Mouse (Mus musculus) frontal cortex, postnatal 36 days (tissue): ENCODE results near the gene Sctr.
A peak's percentile ranks its signal among the peaks of the same experiment; 100 is the strongest.

Experiments used
- DNase-seq, 2 experiments: peaks; one replicate each; pipeline ENCODE4 v3.0.0; 2022; ENCODE audit warnings: low spot score in 2 of 2

Gene Sctr

DNA sequence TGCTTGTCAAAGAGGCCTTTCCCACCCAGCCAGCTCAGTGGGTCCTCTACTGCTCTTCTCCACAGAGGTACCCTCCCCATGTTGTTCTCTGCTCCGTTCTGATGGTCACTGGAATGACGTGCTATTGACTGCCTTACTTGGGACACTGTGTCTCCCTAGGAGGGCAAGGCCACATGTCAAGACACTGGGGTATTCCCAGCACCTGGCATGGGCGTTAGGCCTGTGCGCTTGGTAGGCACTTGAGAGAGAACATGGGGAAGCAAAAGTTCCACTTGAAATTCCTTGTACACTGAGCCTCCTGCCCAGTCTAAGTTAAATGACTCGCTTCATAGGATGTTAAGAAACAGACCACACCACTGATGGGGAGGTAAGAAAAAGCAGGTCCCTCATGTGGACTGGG is 62.4 kb downstream of the Sctr start:
- no peak for DNase-seq

DNA sequence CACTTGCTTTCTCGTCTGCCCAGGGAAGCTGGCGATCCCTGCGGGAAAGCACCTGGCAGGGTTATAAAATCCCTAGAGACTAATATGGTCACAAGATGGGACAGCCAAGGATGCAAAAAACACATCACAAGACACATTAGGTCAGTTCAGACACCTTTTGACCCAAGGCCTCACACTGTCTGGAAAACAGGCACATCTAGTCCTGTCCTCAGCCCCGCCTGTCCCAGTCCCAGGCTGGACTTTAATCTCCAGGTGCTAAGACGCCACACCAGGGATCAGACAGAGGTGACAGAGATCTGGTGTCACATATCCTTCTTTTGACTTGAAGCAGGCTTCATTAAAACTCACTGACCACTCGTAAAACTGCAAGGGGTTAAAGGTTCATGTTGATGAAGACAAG is 63.5 kb downstream of the Sctr start:
- DNase-seq, result no peak

DNA sequence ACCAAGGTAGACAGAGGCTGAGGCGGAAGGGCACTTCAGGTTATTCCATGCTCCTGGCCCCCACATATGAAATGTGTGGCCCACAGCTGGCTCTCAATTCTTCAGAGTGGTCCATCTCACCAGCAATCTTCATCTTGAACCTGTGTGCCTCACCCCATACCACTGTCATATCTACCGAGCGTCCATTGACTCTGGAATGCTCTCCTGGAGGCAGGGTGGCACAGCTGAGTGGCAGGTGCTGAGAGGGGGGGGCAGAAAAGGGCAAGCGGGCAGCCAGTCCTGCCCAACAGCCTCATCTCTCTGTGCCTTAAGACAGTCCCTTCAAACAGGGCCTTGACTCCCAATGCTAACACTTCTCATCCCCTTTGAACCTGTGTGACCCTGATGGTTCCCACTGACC is 64.4 kb downstream of the Sctr start:
- DNase-seq, result no peak

DNA sequence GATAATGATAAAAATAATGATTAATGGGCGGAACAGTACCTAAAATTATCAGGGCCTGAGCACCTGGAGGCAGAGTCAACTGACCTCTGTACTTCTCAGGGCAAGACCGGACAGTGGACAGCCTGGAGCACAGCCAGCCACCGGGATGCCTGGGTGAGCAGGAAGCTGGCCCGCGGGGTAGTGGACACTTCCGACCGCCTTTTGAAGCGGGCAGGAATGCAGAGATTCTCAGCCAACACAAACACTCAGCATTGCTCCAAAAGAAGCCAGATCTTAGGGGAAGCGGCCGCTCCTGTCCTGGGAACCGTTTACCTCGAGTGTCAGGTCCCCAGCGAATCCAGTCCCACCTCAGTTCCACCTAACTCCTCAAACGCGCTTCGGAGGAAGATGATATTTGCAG is 66.2 kb downstream of the Sctr start:
- DNase-seq, result no peak

DNA sequence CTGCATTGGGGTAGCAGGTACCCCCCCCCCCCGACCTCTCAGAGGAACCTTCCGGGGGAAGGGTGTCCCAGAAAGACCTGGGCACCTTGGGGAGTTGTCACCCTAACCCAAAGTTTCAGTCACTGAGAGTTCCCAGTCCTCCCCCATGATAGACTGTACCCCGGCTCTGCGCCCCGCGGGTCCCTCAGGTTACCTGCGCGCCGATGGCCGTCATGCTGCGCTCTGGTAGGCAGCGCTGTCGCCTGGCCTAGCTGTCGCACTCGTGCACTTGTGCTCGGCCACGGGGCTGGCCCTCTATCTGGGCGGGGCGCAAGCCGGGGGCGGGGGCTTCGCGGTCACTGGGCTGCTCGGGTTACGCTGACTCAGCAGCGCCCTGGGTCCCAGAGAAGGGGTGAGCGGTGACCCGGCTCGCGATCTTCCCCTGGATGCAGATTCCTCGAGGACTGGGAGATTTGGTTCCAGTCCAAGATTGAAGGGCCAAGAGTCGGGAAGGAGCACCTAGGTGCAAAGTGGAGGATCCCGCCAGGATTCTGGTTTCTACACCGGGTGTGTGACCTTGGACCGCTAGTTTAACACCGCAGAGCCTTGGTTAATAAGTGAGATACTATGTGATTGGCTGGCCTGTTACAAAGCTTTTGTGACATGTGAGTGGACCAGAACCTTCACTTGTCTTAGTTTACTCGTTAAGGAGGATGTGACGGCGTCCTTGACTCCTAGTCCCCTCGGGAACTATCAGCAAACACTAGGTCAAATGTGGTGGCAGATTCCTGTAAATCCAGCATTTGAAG is 67.0 kb downstream of the Sctr start, which contains the start of gene Tmem37:
Tmem37 (minus strand) TSS at position 556 of the 788 bp plus-strand sequence.
- peak; percentile 12 to 24 for DNase-seq

DNA sequence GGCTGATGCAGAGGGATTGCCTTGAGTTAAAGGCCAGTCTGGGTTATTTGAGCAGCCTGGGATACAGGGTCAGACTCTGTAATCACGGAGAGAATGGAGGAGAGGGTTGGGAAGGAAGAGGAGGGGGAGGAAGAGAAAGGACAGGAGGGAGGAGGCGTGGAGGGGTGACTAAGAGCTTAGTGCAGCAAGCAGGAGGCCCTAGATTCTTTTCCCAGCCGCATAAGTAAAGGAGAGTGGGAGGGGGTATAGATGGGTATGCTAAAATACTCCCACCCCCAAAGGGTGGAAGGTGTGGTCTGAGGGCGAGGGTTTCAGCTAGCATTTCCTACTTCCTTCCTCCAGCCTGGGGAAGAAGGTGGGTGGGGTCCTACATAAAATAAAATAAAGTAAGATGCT is 67.6 kb downstream of the Sctr start:
- no peak for DNase-seq

DNA sequence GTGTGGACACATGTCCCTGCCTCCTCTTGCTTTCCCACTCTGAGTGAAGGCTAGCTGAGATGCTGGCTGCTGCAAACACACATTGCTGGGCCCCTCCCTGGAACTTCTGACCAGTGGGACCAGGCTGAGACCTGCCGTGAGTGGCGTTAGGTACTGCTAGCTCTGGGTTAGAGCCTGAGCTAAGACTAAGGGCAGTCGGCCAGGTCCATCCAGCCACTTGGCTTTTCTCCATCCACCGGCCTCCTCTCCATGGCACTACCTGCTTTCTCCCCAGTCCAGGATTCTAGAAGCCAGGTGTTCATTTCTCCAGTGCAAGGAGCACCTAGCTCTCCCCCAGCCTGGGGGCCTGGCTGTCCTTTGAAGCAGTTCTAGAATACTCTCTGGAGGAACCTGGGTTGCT is 68.2 kb downstream of the Sctr start:
- no peak for DNase-seq

DNA sequence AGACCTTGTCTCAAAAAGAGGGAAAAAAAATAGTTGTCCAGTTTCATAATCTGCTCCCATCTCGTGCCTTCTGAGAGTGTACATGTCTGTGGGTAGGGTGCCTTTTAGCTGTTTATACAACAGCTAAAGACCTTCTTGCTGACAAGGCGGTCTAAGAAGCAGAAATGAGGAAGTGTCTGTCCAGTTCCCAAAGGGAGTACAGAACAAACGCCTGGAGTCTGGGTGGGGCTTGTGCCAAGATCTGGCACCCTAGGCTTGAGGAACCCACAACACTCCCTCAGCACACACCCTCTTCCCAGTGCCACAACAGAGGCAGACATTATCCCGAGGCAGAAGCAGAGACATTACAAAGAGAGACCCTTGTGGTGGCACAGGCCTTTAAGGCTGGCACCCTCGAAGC is 68.8 kb downstream of the Sctr start:
- DNase-seq, result peak in 1 of 2 experiments; percentile 9

DNA sequence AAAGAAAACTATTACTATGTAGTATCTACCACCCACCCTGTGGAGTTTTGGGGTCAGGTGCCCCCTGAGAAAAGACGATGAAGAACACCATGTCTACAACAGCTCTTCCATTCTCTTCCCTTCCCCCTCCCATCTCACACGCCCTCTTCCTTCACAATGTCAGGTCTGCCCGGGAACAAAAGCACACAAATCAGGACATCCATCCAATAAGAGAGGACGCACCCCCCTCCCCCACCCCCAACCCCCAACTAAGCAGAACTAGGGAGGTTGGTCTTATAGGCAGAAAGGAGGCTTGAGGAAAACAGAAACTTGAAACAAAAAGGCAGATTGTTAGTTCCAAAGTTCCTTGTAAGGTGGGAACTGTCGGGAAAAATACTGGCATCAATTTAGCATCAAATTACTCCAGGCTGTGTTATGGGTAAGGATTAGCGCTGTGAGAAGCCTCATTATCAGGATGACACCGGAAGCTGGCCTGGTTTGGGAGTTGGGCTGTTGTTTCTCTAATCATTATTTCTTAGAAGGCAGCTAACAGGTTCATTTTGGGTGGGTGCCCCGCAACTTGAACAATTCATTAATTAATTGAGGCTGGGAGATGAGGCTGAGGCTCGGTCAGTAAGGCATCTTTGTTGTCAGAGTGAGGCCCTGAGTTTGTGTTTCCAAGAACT is 71.2 kb downstream of the Sctr start:
- no peak for DNase-seq

DNA sequence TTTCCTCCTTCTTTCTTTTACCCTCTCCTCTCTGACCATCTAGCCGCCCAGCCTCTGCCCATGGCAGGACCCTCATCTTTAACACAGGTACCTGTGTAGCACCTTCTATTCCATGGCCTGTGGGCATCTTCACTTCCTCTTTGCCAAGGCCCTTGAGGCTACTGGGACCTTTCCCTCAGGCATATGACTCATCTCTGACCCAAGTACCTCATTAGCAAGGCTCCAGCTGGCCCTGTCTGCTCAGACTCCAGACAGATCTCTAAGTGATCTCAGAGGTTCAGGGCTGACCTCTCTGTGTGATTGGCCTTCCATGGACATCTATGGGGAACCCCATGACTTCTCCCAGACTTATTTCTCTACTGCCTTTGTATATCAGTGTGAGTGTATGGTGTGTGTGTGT is 73.9 kb downstream of the Sctr start:
- no peak for DNase-seq

DNA sequence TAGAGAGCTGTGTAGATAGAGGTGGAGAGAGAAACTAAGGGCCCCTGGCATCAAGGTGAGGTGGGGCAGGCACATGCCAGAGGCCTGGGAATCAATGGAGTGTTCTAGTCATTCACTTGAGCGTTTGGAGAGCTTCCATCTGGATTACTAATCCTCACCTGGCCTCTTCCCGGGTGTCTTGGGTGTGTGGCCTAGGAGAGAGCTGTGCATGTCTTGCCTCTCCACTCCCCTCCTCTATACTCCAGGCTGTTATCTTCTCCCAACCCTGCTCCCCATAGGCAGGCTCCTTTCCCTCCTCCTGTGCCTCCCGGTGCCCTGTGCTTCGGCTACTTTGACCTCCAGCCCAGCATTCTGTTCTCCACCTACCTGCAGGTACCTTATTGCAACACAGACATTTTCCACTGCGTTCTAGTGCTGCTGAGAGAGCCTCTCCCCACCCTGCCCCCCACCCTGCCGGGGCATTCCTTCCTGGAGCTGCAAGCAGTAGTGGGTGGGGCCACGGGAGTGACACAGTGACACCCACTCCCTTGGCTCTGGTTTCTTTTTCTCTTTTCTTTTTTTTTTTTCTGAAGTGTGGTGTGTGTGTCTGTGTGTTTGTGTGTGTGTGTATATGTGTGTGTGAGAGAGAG is 76.4 kb downstream of the Sctr start:
- DNase-seq, result no peak

DNA sequence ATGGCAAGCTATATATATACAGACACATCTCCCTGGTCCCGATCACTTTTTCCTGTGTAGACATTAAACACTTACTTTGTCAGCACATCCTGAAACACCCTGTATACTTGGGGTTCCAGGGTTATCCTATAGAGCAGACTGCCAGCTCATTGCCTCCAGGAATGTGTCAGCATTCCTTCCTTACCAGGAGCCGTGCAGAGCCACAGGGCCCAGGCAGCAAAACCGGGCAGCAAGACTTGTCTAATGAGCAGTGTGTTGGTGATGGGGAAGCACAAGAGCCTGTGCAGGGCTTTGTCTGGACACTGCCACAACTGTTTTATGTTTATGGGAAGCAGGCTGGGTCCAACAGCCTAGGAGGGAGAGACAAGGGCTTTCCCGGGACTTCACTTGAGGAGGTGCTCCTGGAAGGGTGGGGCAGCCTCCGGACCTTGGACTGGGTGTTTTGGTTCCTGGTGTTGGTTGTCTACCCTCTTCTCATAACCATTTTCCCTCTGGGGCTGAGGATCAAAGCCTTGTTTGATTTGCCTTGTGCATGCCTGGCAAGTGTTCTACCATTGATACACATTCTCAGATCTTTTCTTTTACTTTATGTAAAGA is 77.3 kb downstream of the Sctr start:
- DNase-seq, result no peak

DNA sequence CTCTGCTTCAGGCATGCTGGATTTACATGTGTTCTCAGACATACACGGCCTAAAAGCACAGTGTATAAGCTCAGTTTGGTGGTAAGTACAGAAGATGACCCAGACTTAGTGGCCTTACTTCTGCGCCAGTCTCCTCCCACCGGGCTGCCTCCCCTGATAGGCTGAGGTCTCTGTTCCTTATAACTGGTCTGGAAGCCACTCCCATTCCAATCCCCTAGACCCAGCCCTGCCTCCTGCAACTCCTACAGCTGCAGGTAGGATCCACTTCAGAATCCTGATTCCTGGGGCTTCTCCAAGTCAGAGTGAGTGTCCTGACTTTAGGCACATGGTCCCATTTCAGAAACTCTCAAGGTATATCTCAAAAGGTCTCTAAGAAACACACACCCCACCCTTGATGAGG is 79.0 kb downstream of the Sctr start:
- no peak for DNase-seq

DNA sequence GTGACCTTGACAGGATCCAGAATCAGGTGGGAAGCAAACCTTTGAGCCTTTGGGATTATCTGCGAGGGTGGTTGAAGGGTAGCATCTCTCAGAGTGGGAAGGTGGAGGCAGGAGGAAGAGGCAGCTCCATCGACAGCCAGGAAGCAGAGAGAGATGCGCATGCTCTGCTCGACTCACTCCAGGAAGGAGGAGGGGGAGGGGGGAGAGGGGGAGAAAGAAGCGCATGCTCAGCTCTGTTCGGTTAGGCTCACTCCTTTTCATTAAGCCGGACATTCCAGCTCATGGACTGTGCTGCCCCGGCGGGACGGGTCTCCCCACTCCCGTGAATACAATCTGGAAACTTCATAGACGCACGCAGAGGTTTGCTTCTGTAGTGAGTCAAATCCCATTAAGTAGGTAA is 80.0 kb downstream of the Sctr start:
- no peak for DNase-seq

DNA sequence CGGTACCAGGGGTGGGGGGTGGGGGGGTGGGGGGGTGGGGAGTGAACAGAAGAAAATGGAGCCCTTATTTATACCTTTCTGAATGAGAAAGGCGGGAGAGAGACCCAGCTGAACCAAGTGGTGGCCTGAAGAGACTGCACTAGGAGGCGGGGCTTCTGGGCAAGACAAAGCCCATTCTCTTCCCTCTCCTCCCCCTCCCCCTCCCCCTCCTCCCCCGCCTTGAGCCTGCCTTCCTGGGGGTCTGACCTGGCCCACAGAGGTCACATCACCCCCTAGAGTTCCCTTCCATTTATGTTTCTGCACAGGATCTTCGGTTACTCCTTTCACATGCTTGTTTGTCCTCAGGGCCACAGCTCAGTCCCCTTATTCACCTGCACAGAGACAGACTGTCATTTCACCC is 82.5 kb downstream of the Sctr start:
- no peak for DNase-seq

DNA sequence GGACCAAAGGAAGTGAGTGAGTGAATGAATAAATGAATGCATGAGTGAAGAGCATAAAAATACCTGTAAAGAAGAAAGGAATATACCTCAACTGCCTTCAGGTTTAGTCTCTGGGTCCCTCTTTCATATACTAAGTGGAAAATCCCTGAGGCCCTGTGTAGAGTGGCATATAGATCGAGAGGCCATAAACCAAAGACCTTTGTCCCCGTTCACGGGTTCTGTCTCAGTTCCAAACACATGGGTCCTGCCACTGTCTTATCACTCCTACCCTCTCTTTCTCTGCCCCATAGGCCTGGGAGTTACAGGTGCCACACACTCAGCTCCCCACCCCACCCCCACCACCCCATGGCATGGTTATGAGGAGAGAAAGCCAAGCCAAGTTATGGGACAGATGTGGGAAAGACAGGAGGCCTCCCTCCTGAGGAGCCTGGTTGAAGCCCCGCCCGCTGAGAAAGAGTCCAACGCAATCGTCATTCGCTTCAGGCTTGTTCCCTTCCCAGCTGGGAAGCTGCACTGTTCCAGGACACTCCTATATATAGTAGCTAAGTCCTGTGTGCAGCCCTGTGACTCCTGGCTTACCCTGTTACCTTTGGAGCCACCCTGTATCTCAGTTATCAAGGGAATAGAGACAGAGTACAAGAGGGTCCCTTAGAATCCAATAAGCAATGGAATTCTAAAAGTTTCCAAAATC is 84.3 kb downstream of the Sctr start:
- no peak for DNase-seq

DNA sequence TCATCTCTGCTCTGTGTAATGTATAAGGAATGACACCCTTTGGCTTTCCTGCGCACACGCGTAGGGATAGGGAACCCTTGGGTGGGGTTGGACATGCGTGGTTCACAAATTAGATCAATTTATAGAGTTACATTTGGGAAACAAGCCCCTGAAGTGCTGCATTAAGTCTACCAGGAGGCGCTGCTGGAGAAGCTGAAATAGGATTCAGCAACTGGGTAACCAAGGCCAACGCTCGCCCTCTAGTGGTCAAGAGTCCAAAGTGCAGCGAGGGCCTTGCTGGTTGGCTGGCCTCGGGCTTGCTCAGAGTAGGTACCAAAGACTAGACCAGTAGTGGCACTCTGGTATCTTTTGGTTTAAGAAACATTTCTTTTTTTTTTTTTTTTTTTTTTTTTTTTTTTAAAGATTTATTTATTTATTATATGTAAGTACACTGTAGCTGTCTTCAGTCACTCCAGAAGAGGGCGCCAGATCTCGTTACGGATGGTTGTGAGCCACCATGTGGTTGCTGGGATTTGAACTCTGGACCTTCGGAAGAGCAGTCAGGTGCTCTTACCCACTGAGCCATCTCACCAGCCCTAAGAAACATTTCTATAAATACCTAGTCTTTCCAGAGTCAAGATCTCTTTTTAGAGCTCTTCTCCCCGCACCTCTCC is 86.9 kb downstream of the Sctr start:
- DNase-seq, result peak; percentile 88 to 92

DNA sequence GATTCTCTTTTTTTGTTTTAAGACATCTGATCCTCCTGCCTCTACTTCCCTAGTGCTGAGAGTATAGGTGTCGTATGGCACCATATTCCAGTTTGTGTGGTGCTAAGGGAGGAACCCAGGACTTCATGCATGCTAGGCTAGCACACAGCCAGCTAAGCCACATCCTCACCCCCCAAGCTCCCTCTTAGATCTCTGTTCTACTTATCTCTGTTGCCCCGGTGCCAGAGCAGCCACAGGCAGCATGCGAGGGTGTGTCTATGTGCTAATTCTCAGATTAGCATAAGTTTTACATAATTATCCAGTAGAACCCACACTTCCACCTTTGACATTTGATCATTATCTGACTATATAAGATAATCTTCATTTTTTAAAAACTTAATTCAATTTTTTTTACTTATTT is 88.2 kb downstream of the Sctr start:
- DNase-seq, result no peak

DNA sequence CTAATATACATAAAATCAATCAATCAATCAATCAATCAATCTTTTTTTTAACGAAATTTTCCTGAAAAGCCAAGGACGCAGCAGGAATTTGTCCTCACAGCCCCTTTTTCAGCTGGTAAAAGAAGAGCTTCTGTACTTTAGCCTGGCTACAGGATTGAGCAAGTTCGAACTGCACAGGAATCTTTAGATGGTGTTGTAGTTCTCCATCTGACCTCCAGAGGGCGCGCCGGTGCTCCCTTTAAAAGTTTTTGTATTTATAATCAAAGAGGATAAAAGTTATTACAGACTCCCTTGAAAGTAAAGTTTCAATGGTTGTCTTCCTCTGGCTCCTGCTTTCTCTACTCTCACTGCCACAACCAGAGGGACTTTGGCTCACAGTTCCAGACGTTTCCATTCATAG is 91.6 kb downstream of the Sctr start:
- peak; percentile 69 to 84 for DNase-seq

DNA sequence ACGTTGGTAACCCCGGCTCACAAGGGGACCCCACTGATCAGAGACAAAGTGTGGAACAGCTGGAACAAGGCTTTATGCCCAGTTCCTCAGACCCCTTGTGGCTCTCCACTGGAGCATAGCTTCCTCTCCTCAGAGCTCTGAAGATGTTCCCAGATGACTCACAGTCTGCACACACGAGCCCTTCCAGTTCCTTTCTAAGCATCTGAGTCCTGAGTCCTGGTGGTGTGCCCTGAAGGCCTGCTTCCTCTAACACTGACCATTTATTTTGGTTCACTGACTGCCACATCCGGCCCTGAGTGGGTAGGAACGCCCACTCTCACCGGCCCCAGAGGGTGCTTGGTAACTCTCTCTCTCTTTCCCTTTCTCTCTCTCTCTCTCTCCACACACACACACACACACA is 92.8 kb downstream of the Sctr start:
- no peak for DNase-seq

DNA sequence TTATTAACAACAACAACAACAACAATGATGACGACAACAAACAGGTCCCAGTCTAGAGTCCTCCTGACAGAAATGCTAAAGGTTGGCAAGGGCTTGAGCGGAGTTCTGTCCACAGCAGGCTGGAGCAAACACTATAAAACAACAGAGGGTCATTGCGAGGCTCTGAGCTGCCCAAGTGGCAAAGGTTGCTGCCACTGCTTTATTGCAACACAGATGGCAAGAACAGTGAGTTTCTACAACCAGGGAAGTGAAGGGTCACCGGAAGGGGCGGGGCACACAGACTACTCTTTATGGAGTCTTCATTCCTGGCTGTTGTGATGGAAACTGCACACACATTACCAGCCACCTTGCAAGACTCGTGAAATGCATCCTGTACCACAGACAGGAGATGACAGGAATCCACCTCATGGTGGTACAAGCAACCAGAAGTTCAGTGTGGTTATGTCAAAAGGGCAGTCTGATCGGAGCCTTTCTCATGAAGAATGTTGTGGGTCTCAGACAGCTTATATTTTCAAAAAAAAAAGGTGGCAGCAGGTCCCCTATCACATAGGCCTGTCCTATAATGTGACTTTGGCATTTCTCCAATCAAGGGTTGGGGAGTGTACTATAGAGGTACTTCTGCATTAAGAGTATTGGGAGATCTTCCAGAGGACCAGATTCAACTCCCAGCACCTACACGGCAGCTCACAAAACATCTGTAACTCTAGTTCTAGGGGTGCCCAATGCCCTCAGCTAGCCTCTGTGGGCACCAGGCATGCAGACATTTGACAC is 93.9 kb downstream of the Sctr start:
- DNase-seq, result no peak
